Mouse (Mus musculus) G1E (cell line): ENCODE data around the gene Inf2. TPM values are rescaled to one million over a fixed set of nuclear protein-coding genes. Genes with fewer than 3 reads are reported as not detected.

Source experiments
- ATAC-seq: 2 replicates; pipeline ENCODE4 v1.8.0; 2016; ENCODE audit warnings: mild to moderate bottlenecking; ENCODE audit not compliant: insufficient number of reproducible peaks, poor library complexity, low FRiP score, severe bottlenecking; ENCODE audit errors: extremely low read depth
- DNase-seq: peaks from one replicate; pipeline ENCODE4 v3.0.0; 2012; ENCODE audit warnings: low spot score
- H3K27me3 ChIP-seq: 2 replicates; pipeline ENCODE4 v1.6.1; 2012; ENCODE audit warnings: mild to moderate bottlenecking, low read length, inconsistent platforms; ENCODE audit not compliant: insufficient read depth
- H3K36me3 ChIP-seq: replicated peaks from 2 replicates; pipeline ENCODE3; 2012; ENCODE audit warnings: mild to moderate bottlenecking, inconsistent platforms
- H3K4me1 ChIP-seq: 2 replicates; pipeline ENCODE4 v1.6.1; 2012; ENCODE audit warnings: low read depth, low read length, inconsistent platforms, mixed read lengths; ENCODE audit not compliant: insufficient read depth
- H3K4me3 ChIP-seq: 2 replicates; pipeline ENCODE4 v1.5.1; 2012; ENCODE audit warnings: low read depth, mild to moderate bottlenecking, inconsistent platforms, low read length, moderate library complexity, mixed read lengths
- H3K9me3 ChIP-seq: replicated peaks from 2 replicates; pipeline ENCODE4 v1.6.1; 2012; ENCODE audit warnings: inconsistent platforms
- CTCF ChIP-seq: IDR thresholded peaks from 2 replicates; pipeline ENCODE4 v1.5.1; 2012; ENCODE audit warnings: low read depth, low read length, inconsistent platforms, mixed read lengths
- GATA1 ChIP-seq: IDR thresholded peaks from 2 replicates; pipeline ENCODE4 v1.6.1; 2012; ENCODE audit warnings: borderline replicate concordance, low read length, inconsistent platforms, mixed read lengths
- GATA2 ChIP-seq: IDR thresholded peaks from 2 replicates; pipeline ENCODE4 v1.6.1; 2012; ENCODE audit warnings: low read depth, low read length, inconsistent platforms, borderline replicate concordance
- POLR2AphosphoS5 ChIP-seq: IDR thresholded peaks from 2 replicates; pipeline ENCODE4 v1.6.1; 2012; ENCODE audit warnings: low read depth, low read length, inconsistent platforms; ENCODE audit not compliant: insufficient replicate concordance
- TAL1 ChIP-seq: conservative IDR thresholded peaks from 2 replicates; pipeline ENCODE4 v1.6.1; 2012; ENCODE audit warnings: low read depth, low read length, inconsistent platforms, mixed read lengths
- polyA plus RNA-seq: library from polyadenylated mRNA; stranded (reverse); fragments of >175 nt; gene quantifications from 2 replicates; pipeline ENCODE4 v1.2.3, GENCODE M21; 2012
- total RNA-seq, 2 experiments: library from RNA; stranded (forward) in 1 of 2; stranded (reverse) in 1 of 2; fragments of 200-1000 nt in 1 of 2; fragments of >200 nt in 1 of 2; fragmentation: Nextera tagmentation in 1 of 2; gene quantifications; 2 replicates each; pipeline ENCODE4 v1.2.3; 2014 to 2017

Inf2 gene
- total and polyA plus RNA-seq, 3 experiments = 2.3 to 26.0 (median 5.4) TPM

GRCm38 (mm10) chr12:112605766-112606165 lies 17.2 kb downstream of the Inf2 start:
- DNase-seq = peak; percentile 88

DNA sequence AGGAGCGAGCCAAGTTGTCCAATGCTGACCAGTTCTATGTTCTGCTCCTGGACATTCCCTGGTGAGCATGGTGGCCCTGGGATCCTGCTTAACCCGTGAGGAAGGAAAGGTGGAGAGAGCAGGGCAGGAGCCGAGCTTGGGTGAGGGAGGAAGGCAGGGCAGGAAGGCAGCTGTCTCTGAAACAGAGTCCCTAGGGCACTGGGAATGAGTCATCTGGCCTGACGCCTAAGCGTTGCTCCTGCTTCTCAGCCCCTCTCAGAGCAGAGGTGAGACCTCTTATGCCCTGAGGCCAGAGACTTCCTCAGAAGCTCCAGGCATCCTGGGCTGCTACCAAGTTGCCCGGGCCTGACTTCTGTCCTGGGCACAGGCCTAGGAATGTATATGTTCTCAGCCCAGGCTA lies 18.4 kb downstream of the Inf2 start:
- Histone ChIP-seq H3K4me3 (no peak overlapping the region), H3K4me1 (peaks cover 13% of the 10 kb centered on the region), H3K9me3 (no peaks in the 10 kb centered on the region), H3K27me3 (peaks cover 5% of the 10 kb centered on the region; the same call in 1 of the 2 replicates), H3K36me3 (peaks cover 83% of the 10 kb centered on the region)
- no peak for TF ChIP-seq POLR2AphosphoS5
- DNase-seq (no peak), ATAC-seq (no peak)

More at GRCm38 (mm10) chr12:112605766-112606165, 17.2 kb downstream of the Inf2 start:
- ATAC-seq = peak; percentile 64; the same call in 1 of the 2 replicates
- H3K27me3 ChIP-seq = peaks cover 7% of the 10 kb centered on the region; the same call in 1 of the 2 replicates
- peaks cover 84% of the 10 kb centered on the region for H3K36me3 ChIP-seq
- peak; percentile 98 for TF ChIP-seq CTCF
- TF ChIP-seq TAL1 = no peak
- no peaks in the 10 kb centered on the region for H3K9me3 ChIP-seq
- no peak overlapping the region for H3K4me3 ChIP-seq
- peaks cover 23% of the 10 kb centered on the region for H3K4me1 ChIP-seq

GRCm38 (mm10) chr12:112609031-112609430 lies 20.4 kb downstream of the Inf2 start:
- no peaks in the 10 kb centered on the region for H3K9me3 ChIP-seq
- H3K4me3 ChIP-seq = no peak overlapping the region
- H3K27me3 ChIP-seq = peaks cover 7% of the 10 kb centered on the region; the same call in 1 of the 2 replicates
- H3K36me3 ChIP-seq = peaks cover 76% of the 10 kb centered on the region
- DNase-seq = no peak
- peaks cover 16% of the 10 kb centered on the region for H3K4me1 ChIP-seq
- TF ChIP-seq GATA2 = no peak
- no peak for TF ChIP-seq CTCF
- no peak for TF ChIP-seq GATA1
- ATAC-seq = no peak

DNA sequence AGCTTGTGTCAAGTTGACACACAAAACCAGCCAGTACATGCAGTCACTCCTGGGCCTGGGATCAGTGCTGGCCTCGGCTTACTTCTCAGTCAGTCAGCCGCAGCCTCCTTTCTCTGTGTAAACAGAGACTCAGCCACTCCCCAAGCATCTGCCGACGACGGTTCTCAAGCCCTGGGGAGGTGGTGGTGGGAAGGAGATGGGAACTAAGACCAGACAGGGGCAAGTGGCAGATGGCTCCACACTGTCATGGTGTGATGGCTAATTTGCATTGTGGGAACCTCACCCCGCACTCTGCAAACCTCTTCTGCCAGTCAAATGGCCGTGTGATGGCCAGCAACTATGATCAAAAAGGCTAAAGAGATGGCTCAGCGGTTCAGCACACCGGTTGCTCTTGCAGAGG lies 28.1 kb downstream of the Inf2 start:
- Histone ChIP-seq H3K4me1 (peaks cover 2% of the 10 kb centered on the region; the same call in 1 of the 2 replicates), H3K27me3 (peaks cover 58% of the 10 kb centered on the region), H3K9me3 (no peaks in the 10 kb centered on the region), H3K36me3 (peaks cover 17% of the 10 kb centered on the region), H3K4me3 (no peak overlapping the region)
- no peak for ATAC-seq
- TF ChIP-seq GATA1 (no peak), POLR2AphosphoS5 (no peak), TAL1 (no peak), CTCF (no peak), GATA2 (no peak)
- DNase-seq = no peak

DNA sequence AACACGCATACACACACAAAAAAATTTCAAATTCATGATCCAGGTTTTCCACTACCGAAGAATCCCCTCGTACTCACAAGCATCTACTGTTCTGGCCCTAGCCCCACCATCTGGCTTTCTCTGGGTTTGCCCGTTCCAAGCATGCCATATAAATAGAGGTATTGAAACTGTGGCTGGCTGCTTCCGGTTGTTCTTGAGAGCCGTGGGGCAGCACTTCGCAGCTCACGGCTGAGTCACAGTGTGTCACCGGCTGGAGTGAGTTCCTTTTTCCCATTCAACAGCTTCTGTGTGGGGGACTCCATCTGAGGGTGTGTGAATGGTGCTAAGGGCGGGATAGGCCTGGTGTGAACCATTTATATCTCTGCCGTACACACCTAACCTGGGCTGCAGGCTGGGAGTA lies 28.6 kb downstream of the Inf2 start:
- DNase-seq (no peak), ATAC-seq (no peak)
- Histone ChIP-seq H3K27me3 (peaks cover 58% of the 10 kb centered on the region), H3K36me3 (peaks cover 12% of the 10 kb centered on the region), H3K4me1 (peaks cover 2% of the 10 kb centered on the region; the same call in 1 of the 2 replicates), H3K9me3 (no peaks in the 10 kb centered on the region), H3K4me3 (no peak overlapping the region)
- TF ChIP-seq TAL1 = no peak

- TF ChIP-seq CTCF (peak; percentile 55), GATA2 (no peak)
- Histone ChIP-seq H3K4me1 (peaks cover 2% of the 10 kb centered on the region; the same call in 1 of the 2 replicates), H3K9me3 (no peaks in the 10 kb centered on the region), H3K27me3 (peaks cover 66% of the 10 kb centered on the region), H3K4me3 (no peak overlapping the region), H3K36me3 (peaks cover 4% of the 10 kb centered on the region)
- peak; percentile 73 for ATAC-seq
- DNase-seq = peak; percentile 67
These were observed 29.4 kb downstream of the Inf2 start for GRCm38 (mm10) chr12:112617898-112618380.

DNA sequence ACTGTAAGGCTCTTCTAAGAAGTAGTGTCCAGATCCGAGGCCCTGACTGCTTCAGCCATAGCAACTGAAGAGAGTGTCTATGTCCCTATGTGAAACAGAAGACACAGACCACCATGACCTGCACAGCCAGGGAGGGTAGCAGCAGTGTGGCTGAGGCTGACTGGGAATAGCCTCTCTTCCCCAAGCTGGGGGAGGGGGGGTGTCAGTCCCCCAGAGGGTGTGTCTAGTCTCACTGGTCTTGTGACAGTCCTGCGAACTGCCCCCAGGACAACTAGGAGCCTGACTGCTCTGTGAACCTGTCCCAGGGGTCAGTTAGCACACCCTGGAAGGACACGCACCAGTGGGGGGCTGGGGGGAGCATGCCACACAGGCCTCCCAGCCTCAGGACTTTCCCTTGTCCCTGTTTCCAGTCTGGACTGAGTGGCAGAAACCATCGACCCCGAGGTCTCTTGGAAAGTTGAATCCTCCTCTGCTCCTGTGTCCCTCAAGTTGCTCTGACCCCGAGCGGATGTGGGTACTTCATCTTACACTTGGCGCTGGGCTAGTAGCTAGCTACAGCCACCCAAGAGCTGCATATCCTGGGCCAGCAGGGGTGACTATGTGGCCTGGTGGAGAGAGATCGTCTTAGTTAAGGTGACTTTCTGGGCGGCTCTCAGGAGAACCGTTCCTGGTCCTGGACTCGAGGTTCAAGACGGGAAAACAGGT lies 30.5 kb downstream of the Inf2 start:
- no peaks in the 10 kb centered on the region for H3K9me3 ChIP-seq
- no peak for ATAC-seq

More for the DNA sequence above, 30.5 kb downstream of the Inf2 start:
- H3K4me1 ChIP-seq = no peaks in the 10 kb centered on the region
- peaks cover 69% of the 10 kb centered on the region for H3K27me3 ChIP-seq
- no peak overlapping the region for H3K4me3 ChIP-seq
- no peak for TF ChIP-seq GATA1
- no peak for TF ChIP-seq POLR2AphosphoS5
- TF ChIP-seq GATA2 = no peak
- TF ChIP-seq CTCF = no peak
- TF ChIP-seq TAL1 = no peak
- no peak for DNase-seq
- H3K36me3 ChIP-seq = no peaks in the 10 kb centered on the region
